Mouse (Mus musculus) macrophage (primary cell): ENCODE data around the gene Krit1. TPM values are rescaled to one million over a fixed set of nuclear protein-coding genes. Genes with fewer than 3 reads are reported as not detected.
A peak's percentile ranks its signal among the peaks of the same experiment; 100 is the strongest.
"Not testable (repeated sequence)": the region's sequence is repeated elsewhere in the genome, so short reads cannot be mapped to it uniquely, and the experiment has no call there.

Experiments used
- H3K27ac ChIP-seq: fragments of 350-480 bp; formaldehyde crosslinking; 2 replicates; pipeline ENCODE4 v1.9.0; 2021
- H3K36me3 ChIP-seq: fragments of 350-480 bp; formaldehyde crosslinking; 2 replicates; pipeline ENCODE4 v1.9.0; 2021; ENCODE audit errors: inconsistent target
- H3K4me3 ChIP-seq: fragments of 350-480 bp; formaldehyde crosslinking; 2 replicates; pipeline ENCODE4 v1.9.0; 2021; ENCODE audit errors: inconsistent target
- H3K79me2 ChIP-seq: fragments of 350-480 bp; formaldehyde crosslinking; 2 replicates; pipeline ENCODE4 v1.9.0; 2021; ENCODE audit errors: inconsistent target
- WGBS: methylation state at CpG from one replicate; pipeline ENCODE4 v1.1.7; 2026; ENCODE audit warnings: inconsistent platforms; ENCODE audit not compliant: missing documents; 5-methylcytosine and 5-hydroxymethylcytosine counted together
- polyA plus RNA-seq: library from polyadenylated mRNA; stranded (reverse); fragments of 250-400 nt; gene quantifications from 3 replicates; pipeline ENCODE4 v1.2.4, GENCODE M21; 2018; ENCODE audit warnings: inconsistent platforms

Gene Krit1
- polyA plus RNA-seq, 1 experiment from 2014 or later = 16.3 TPM

- H3K27ac ChIP-seq = peak overlapping the region; percentile 71
- under 1% methylated on average over 36 of the region's 36 CpGs for WGBS
These were observed 545 bp downstream of the Krit1 start for GRCm38 (mm10) chr5:3803292-3804165.

GRCm38 (mm10) chr5:3808472-3808871 lies 5.5 kb downstream of the Krit1 start:
- Histone ChIP-seq H3K79me2 (peaks cover 52% of the 10 kb centered on the region), H3K36me3 (peaks cover 33% of the 10 kb centered on the region), H3K4me3 (no peak overlapping the region), H3K27ac (no peak overlapping the region)
- WGBS = 87% methylated on average over 1 of the region's 1 CpGs

More at GRCm38 (mm10) chr5:3803292-3804165, 545 bp downstream of the Krit1 start:
- H3K4me3 ChIP-seq = peak overlapping the region; percentile 91
- peaks cover 85% of the 10 kb centered on the region for H3K79me2 ChIP-seq
- 0 out of 2 replicates have a peak, but pooled peaks cover 5% of the 10 kb centered on the region for H3K36me3 ChIP-seq

GRCm38 (mm10) chr5:3834107-3834506 lies 31.1 kb downstream of the Krit1 start:
- peaks cover 60% of the 10 kb centered on the region for H3K36me3 ChIP-seq
- H3K4me3 ChIP-seq = no peak overlapping the region
- WGBS = 86% methylated on average over 1 of the region's 1 CpGs
- no peak overlapping the region for H3K27ac ChIP-seq
- no peaks in the 10 kb centered on the region for H3K79me2 ChIP-seq

DNA sequence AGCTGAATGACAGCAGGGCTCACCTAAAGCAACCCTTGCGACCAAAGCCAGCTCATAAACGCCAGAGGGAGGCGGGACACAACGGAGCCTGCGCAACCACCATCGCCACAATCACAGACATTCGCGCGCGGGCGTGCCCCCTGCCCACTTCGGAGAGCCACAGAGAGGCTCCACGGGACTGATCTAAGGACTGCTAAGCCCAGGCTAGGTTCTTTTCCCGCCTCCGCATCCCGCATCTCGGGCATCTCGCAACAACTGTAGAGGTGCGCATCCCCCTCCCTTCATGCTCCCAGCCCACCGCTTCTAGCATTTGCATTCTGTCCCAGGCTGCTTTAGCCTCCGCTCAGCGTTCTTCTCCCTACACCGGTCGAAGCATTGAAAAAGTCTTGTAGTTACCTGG lies 42.0 kb downstream of the Krit1 start, which contains the start of gene Lrrd1:
Lrrd1 (plus strand) TSS at position 148 of the 400 bp plus-strand sequence.
- peaks cover 20% of the 10 kb centered on the region; the same call in 1 of the 2 replicates for H3K36me3 ChIP-seq
- H3K4me3 ChIP-seq = no peak within 1 kb of the TSS
- H3K27ac ChIP-seq = no peak within 1 kb of the TSS
- no peaks in the 10 kb centered on the region for H3K79me2 ChIP-seq
- WGBS = 29% methylated on average over 24 of the region's 24 CpGs

GRCm38 (mm10) chr5:3870161-3870560 lies 67.2 kb downstream of the Krit1 start:
- no peak overlapping the region for H3K27ac ChIP-seq
- H3K4me3 ChIP-seq = no peak overlapping the region
- WGBS = 93% methylated on average over 4 of the region's 4 CpGs
- H3K36me3 ChIP-seq = no peaks in the 10 kb centered on the region
- no peaks in the 10 kb centered on the region for H3K79me2 ChIP-seq

DNA sequence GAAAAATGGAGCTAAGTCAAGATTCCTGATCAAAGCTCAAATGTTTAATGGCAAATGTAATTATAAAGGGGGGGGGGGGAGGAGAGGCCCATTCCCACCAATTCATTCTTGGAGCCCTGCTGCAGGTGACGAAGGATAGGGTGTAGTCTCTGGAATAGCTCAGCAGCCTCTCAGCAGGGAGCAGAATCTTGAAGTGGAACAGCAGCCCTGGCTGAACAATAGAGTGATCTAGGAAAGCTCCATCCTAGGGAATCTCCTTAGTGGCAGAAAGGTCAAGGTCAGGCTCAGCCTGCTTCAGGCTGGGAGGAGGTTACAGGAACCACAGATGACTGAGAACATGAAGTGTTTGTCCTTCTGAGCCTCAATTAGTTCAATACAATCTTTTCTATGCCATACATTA lies 69.4 kb downstream of the Krit1 start:
- H3K27ac ChIP-seq = no peak overlapping the region
- H3K79me2 ChIP-seq = no peaks in the 10 kb centered on the region
- no peaks in the 10 kb centered on the region for H3K36me3 ChIP-seq
- 86% methylated on average over 1 of the region's 1 CpGs for WGBS
- no peak overlapping the region for H3K4me3 ChIP-seq

- H3K27ac ChIP-seq = no peak overlapping the region
- WGBS = 90% methylated on average over 3 of the region's 3 CpGs
- no peaks in the 10 kb centered on the region for H3K36me3 ChIP-seq
- H3K4me3 ChIP-seq = no peak overlapping the region
- H3K79me2 ChIP-seq = no peaks in the 10 kb centered on the region
These were observed 70.5 kb downstream of the Krit1 start for GRCm38 (mm10) chr5:3873485-3873884.

GRCm38 (mm10) chr5:3886862-3887261 lies 83.9 kb downstream of the Krit1 start:
- H3K4me3 ChIP-seq, H3K27ac ChIP-seq: not testable (repeated sequence)
- 85% methylated on average over 5 of the region's 7 CpGs for WGBS

GRCm38 (mm10) chr5:3889201-3889600 lies 86.2 kb downstream of the Krit1 start:
- H3K36me3 ChIP-seq = no peaks in the 10 kb centered on the region
- H3K79me2 ChIP-seq = peaks cover 10% of the 10 kb centered on the region; the same call in 1 of the 2 replicates
- no peak overlapping the region for H3K4me3 ChIP-seq
- H3K27ac ChIP-seq = no peak overlapping the region

More at GRCm38 (mm10) chr5:3886862-3887261, 83.9 kb downstream of the Krit1 start:
- not testable (repeated sequence) for H3K36me3 ChIP-seq, H3K79me2 ChIP-seq

DNA sequence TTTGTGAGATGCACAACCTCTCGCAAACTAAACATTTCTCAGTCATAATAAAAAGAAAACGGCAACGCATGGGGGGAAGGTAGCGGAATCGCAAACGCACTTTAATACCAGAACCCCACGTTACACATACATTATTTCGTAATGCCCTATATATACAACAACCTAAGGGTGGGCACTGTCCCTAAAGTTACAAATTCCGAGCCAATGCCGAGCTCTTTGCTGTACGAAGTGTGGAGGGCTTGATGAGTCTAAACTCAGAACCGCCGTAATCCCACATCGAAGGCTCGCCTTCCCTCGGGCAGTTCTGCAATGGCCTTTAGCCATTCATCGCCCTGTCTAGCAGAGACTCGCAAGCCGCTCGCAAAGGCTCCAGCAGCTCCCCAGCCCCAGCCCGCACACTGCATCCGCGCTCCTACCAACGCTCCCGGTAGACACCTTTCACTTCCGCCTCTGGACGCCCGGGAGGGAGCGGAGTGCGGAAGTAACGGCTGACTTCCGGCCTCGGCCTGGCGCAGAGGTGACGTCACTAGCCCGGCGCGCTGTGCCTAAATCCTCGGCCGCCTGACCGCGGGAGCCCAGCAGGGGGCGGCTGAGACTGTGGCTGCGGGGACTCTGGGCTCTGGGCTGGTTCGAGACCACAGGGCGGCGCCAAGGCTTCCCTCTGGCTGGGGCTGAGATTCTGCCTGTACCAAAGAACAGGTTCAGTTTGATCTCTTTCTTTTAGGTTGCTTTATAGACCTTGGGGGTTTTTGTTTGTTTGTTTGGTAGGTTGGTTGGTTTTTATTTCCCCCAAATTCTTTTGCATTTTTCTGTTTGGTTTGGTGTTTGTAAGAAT lies 90.7 kb downstream of the Krit1 start, which contains the start of gene Mterf1a:
Mterf1a (minus strand) TSS at position 475 of the 835 bp plus-strand sequence.
- not testable (repeated sequence) for H3K27ac ChIP-seq, H3K36me3 ChIP-seq
- Histone ChIP-seq H3K79me2 (peaks cover 10% of the 10 kb centered on the region; the same call in 1 of the 2 replicates), H3K4me3 (peak within 1 kb of the TSS; percentile 62)
- no CpG with 5 or more reads among the region's 47 CpGs for WGBS

DNA sequence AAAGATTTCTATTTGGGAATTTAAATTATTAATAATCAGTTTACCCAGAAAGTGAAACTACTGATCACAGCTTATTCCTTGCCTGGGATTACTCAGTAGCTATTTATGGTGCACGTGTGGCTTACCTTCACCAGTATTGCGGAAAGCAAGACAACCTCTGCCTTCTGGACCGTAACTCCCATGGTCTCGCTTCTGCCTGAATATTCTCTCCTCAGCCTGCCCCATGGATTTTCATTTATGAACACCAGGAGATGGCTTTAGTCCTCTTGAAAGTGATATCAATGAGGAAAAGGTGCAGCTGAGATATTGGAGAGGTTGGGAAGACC lies 91.3 kb downstream of the Krit1 start:
- 97% methylated on average over 4 of the region's 4 CpGs for WGBS
- H3K79me2 ChIP-seq = peaks cover 10% of the 10 kb centered on the region; the same call in 1 of the 2 replicates
- H3K4me3 ChIP-seq, H3K36me3 ChIP-seq, H3K27ac ChIP-seq: not testable (repeated sequence)

Other genes starting within 250 kb of the Krit1 start
- 0.38 to 0.91 TPM (median 0.49 TPM) in 3 replicates for gene 1700109H08Rik, start 231.6 kb upstream of the Krit1 start, polyA plus RNA-seq
- 7.6 to 13.0 TPM (median 8.2 TPM) in 3 replicates for gene Pex1, start 207.1 kb upstream of the Krit1 start, polyA plus RNA-seq
- gene Rbm48, start 206.6 kb upstream of the Krit1 start, polyA plus RNA-seq = 4.5 to 7.5 TPM (median 5.3 TPM) in 3 replicates
- not detected in 3 replicates for gene Tmbim7, start 152.0 kb upstream of the Krit1 start, polyA plus RNA-seq
- gene Gatad1, start 146.0 kb upstream of the Krit1 start, polyA plus RNA-seq = 60.5 to 147 TPM (median 87.0 TPM) in 3 replicates
- gene Ankib1, start 259 bp upstream of the Krit1 start, polyA plus RNA-seq = 17.7 to 21.4 TPM (median 18.4 TPM) in 3 replicates
- gene Lrrd1, start 42.0 kb downstream of the Krit1 start, polyA plus RNA-seq = not detected in 3 replicates
- gene Mterf1a, start 90.7 kb downstream of the Krit1 start, polyA plus RNA-seq = 3.6 to 6.6 TPM (median 5.8 TPM) in 3 replicates
- 12.9 to 22.6 TPM (median 14.1 TPM) in 3 replicates for gene Akap9, start 124.9 kb downstream of the Krit1 start, polyA plus RNA-seq